ENCODE assay signal across 9 mouse cellular contexts in the genomic region with DNA sequence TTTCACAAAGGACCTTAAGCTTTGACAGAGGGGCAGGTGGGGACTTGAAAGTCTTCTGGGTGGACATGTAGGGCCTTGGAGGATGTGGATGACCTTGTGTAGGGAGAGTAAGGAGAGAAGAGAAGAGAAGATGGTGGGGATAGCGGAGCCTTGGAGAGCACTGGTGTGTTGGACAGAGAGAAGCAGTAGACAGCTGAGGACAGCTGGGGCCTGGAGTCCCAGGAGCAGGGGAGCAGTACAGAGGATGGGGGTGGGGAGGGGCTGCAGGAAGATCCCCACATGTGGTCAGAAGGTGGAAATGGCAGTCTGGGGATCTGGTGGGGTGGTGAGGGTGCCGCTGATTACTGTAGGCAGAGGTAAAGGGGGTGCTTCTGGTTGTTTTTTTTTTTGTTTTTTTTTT. TPM values are rescaled to one million over a fixed set of nuclear protein-coding genes. Genes with fewer than 3 reads are reported as not detected.
A peak's percentile ranks its signal among the peaks of the same experiment; 100 is the strongest.
DNase-seq lines count a peak whose midpoint lies in the region; ATAC-seq lines count a peak whose summit lies in the region.
"Had no signal": no experiment of that assay in that cellular context is flagged by ENCODE, and none has a peak within 500 bp of the region (broad histone marks: within the 10 kb centered on the region; RNA-seq: fewer than 3 reads in every experiment).

No protein-coding gene starts in this region.

- H3K9me3 ChIP-seq in lung, embryonic 16.5 days (ENCODE audit: control insufficient read depth, low read length) = no peaks in the 10 kb centered on the region
- no peaks in the 10 kb centered on the region for H3K9me3 ChIP-seq in liver, embryonic 15.5 days (replicated peaks)
- H3K9me3 ChIP-seq in stomach, embryonic 16.5 days (replicated peaks; ENCODE audit: control insufficient read depth, low read length) = no peaks in the 10 kb centered on the region

- H3K27me3 ChIP-seq in lung, embryonic 16.5 days (ENCODE audit: control insufficient read depth, insufficient read depth, low read depth, low read length) = no peaks in the 10 kb centered on the region
- H3K27me3 ChIP-seq in liver, embryonic 15.5 days = no peaks in the 10 kb centered on the region
- H3K27me3 ChIP-seq in stomach, embryonic 16.5 days (ENCODE audit: control insufficient read depth, insufficient read depth, low read length) = no peaks in the 10 kb centered on the region
- H3K27me3 ChIP-seq: Patski had no signal

- 52% methylated on average over 2 of the region's 2 CpGs for WGBS in lung, embryonic 16.5 days
- WGBS in liver, embryonic 15.5 days (ENCODE audit: insufficient replicate concordance) = 79% methylated on average over 2 of the region's 2 CpGs
- 41% methylated on average over 2 of the region's 2 CpGs for WGBS in stomach, embryonic 16.5 days

- H3K4me1 ChIP-seq in lung, embryonic 16.5 days (replicated peaks; ENCODE audit: control insufficient read depth, insufficient read depth, low read length) = peaks cover 53% of the 10 kb centered on the region
- peaks cover 83% of the 10 kb centered on the region for H3K4me1 ChIP-seq in liver, embryonic 15.5 days (replicated peaks)
- H3K4me1 ChIP-seq in stomach, embryonic 16.5 days (ENCODE audit: control insufficient read depth, insufficient read depth, low read length) = peaks cover 55% of the 10 kb centered on the region

- H3K9ac ChIP-seq in lung, embryonic 16.5 days (ENCODE audit: low read length) = no peak overlapping the region
- H3K9ac ChIP-seq in liver, embryonic 15.5 days = no peak overlapping the region
- no peak overlapping the region for H3K9ac ChIP-seq in stomach, embryonic 16.5 days (ENCODE audit: low read length)

- H3K4me3 ChIP-seq in lung, embryonic 16.5 days (ENCODE audit: low read length) = no peak overlapping the region
- H3K4me3 ChIP-seq in liver, embryonic 15.5 days (replicated peaks) = no peak overlapping the region
- H3K4me3 ChIP-seq in stomach, embryonic 16.5 days (replicated peaks; ENCODE audit: low read length) = no peak overlapping the region

- no peak for DNase-seq in lung, postnatal 25 days (ENCODE audit: low spot score)
- peak; percentile 40 for DNase-seq in heart, postnatal 4 days
- DNase-seq in left cerebral cortex, adult 9 months (ENCODE audit: low spot score in 2 of 2) = no peak

- peak overlapping the region; percentile 45; the same call in 1 of the 2 replicates for H3K27ac ChIP-seq in lung, embryonic 16.5 days (ENCODE audit: low read length)
- H3K27ac ChIP-seq in liver, embryonic 15.5 days (replicated peaks) = peak overlapping the region; percentile 41; the same call in 1 of the 2 replicates
- peak overlapping the region; percentile 36 for H3K27ac ChIP-seq in stomach, embryonic 16.5 days (ENCODE audit: low read length)
- H3K27ac ChIP-seq: liver, embryonic 14.5 days had no signal

- ATAC-seq in lung, embryonic 16.5 days (ENCODE audit: low read depth) = no peak
- ATAC-seq in liver, embryonic 15.5 days (ENCODE audit: insufficient read depth) = no peak
- ATAC-seq in stomach, embryonic 16.5 days (ENCODE audit: insufficient read depth, low FRiP score) = no peak
- ATAC-seq in inflammation-experienced regulatory T-cells, adult 6 months = no peak
- ATAC-seq: Patski had no signal

- H3K4me2 ChIP-seq in lung, embryonic 16.5 days (ENCODE audit: low read depth, low read length) = peak overlapping the region; percentile 28
- 0 out of 2 replicates have a peak overlapping the region, but pooled peaks have one; percentile 9 for H3K4me2 ChIP-seq in liver, embryonic 15.5 days
- peak overlapping the region; percentile 26 for H3K4me2 ChIP-seq in stomach, embryonic 16.5 days (ENCODE audit: low read depth, low read length)

- no peaks in the 10 kb centered on the region for H3K36me3 ChIP-seq in lung, embryonic 16.5 days (ENCODE audit: control insufficient read depth, insufficient read depth, low read length)
- H3K36me3 ChIP-seq in liver, embryonic 15.5 days (replicated peaks) = peaks cover 21% of the 10 kb centered on the region; the same call in 1 of the 2 replicates
- no peaks in the 10 kb centered on the region for H3K36me3 ChIP-seq in stomach, embryonic 16.5 days (ENCODE audit: control insufficient read depth, insufficient read depth, low read length)

RNA-seq across cellular contexts. Expression of a gene that starts 4.8 kb away (rescaled TPM):
- 20.6 and 20.9 TPM in 2 replicates for polyA plus RNA-seq in lung, embryonic 16.5 days (2015; fragmentation: Nextera tagmentation; extraction: Ambion mirVana)
- total RNA-seq in heart, postnatal 4 days (2021) = 10 to 100 TPM; 31.0 to 32.5 TPM
- polyA plus RNA-seq in liver, embryonic 15.5 days (2015; fragmentation: Nextera tagmentation; extraction: Ambion mirVana) = 97.2 and 101 TPM in 2 replicates
- 12.6 and 13.6 TPM in 2 replicates for polyA plus RNA-seq in stomach, embryonic 16.5 days (2015; fragmentation: Nextera tagmentation; extraction: Ambion mirVana)
- 10 to 100 TPM in 2 of 3 experiments, 1 to 10 TPM in 1; 6.1 to 11.1 (median 10.6) TPM for polyA plus RNA-seq in inflammation-experienced regulatory T-cells, adult 6 months (2017; shearing (Covaris generic))

RNA-seq across cellular contexts. Expression of a gene that starts 56.5 kb away (rescaled TPM):
- polyA plus RNA-seq in lung, embryonic 16.5 days (2015; fragmentation: Nextera tagmentation; extraction: Ambion mirVana) = 818 and 826 TPM in 2 replicates
- total RNA-seq in heart, postnatal 4 days (2021) = 100 to 1,000 TPM; 440 to 487 TPM
- 380 and 449 TPM in 2 replicates for polyA plus RNA-seq in liver, embryonic 15.5 days (2015; fragmentation: Nextera tagmentation; extraction: Ambion mirVana)
- 699 and 743 TPM in 2 replicates for polyA plus RNA-seq in stomach, embryonic 16.5 days (2015; fragmentation: Nextera tagmentation; extraction: Ambion mirVana)
- polyA plus RNA-seq in inflammation-experienced regulatory T-cells, adult 6 months (2017; shearing (Covaris generic)) = 1,000 to 10,000 TPM; 2,539 to 3,992 (median 2,708) TPM
